Mouse (Mus musculus): ENCODE data around the gene Hspg2. TPM values are rescaled to one million over a fixed set of nuclear protein-coding genes. Genes with fewer than 3 reads are reported as not detected.

Hspg2 gene
- polyA plus RNA-seq, 1 experiment from 2014 or later = 3.4 TPM

DNA sequence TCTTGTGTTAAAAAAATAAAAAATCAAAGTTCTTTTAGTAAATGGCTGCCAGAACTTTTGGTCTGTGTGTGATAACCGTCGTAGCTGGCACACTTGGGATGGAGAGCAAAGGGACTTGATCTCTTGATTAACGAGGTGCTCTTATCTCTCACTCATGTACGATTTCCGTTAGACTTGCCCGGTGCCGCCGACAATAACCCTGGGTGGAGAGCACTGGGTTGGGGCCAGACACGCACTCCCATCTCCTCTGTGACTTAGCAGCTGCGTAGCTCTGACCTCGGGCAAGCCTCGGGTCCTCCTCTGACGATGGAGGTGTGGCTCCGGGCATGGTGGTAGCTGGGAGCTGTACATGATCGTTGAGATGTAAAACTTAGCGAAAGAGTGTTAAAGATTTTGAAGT is 15.3 kb downstream of the Hspg2 start:
- Histone ChIP-seq H3K4me1 (ENCODE audit: control insufficient read depth, insufficient read depth, low read length) (peaks cover 8% of the 10 kb centered on the region; the same call in 1 of the 2 replicates), H3K27ac (ENCODE audit: low read length) (no peak overlapping the region), H3K4me2 (ENCODE audit: low read length) (no peak overlapping the region), H3K27me3 (ENCODE audit: control insufficient read depth, insufficient read depth, low read depth, low read length) (no peaks in the 10 kb centered on the region), H3K4me3 (ENCODE audit: low read depth, low read length) (no peak overlapping the region), H3K9ac (ENCODE audit: low read depth, low read length) (no peak overlapping the region), H3K9me3 (replicated peaks; ENCODE audit: control insufficient read depth, low read length, poor library complexity, severe bottlenecking) (no peaks in the 10 kb centered on the region), H3K36me3 (ENCODE audit: control insufficient read depth, insufficient read depth, low read length) (no peaks in the 10 kb centered on the region)
- ATAC-seq = no peak
- WGBS = 73% methylated on average over 16 of the region's 16 CpGs

- H3K4me1 ChIP-seq (ENCODE audit: control insufficient read depth, insufficient read depth, low read length) = peaks cover 11% of the 10 kb centered on the region; the same call in 1 of the 2 replicates
Measured at GRCm38 (mm10) chr4:137484586-137484985, 16.0 kb downstream of the Hspg2 start.

DNA sequence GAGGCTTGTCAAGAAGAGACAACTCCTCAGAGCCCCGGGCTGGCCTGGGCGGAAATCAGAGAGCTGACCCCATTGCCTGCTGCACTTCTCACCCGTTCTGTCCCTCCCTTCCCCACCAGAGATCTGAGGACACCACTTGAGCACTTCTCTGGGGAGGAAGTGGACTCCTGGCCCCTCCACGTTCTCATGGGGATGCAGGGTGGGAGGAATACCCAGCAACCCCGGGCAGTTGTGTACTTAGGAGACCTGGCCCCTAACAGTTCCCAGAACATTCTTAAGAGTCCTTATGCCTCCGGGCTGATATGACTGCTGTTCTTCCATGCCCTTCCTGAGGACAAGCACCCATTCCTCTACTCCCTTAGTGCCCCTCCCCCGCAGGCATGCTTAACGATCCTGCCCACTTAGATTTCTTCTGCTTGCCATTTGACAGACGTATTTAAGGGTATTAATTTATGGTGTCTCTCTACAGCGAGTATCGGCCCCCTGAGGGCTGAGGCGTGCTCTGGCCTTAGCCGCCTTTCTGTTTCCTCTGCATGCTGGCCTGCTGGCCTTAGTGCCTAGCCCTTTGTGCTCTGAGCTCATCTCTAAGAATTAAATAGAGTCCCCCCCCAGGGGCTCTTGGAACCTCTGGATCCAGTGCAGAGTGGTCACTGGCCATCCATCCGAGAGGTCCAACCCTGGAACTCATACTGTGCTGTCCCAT is 16.8 kb downstream of the Hspg2 start:
- Histone ChIP-seq H3K9ac (ENCODE audit: low read depth, low read length) (no peak overlapping the region), H3K4me1 (ENCODE audit: control insufficient read depth, insufficient read depth, low read length) (peaks cover 9% of the 10 kb centered on the region; the same call in 1 of the 2 replicates), H3K9me3 (replicated peaks; ENCODE audit: control insufficient read depth, low read length, poor library complexity, severe bottlenecking) (no peaks in the 10 kb centered on the region), H3K27me3 (ENCODE audit: control insufficient read depth, insufficient read depth, low read depth, low read length) (no peaks in the 10 kb centered on the region), H3K4me2 (ENCODE audit: low read length) (no peak overlapping the region), H3K36me3 (ENCODE audit: control insufficient read depth, insufficient read depth, low read length) (no peaks in the 10 kb centered on the region), H3K4me3 (ENCODE audit: low read depth, low read length) (no peak overlapping the region), H3K27ac (ENCODE audit: low read length) (no peak overlapping the region)
- ATAC-seq = no peak
- WGBS = 52% methylated on average over 14 of the region's 14 CpGs

More at GRCm38 (mm10) chr4:137484586-137484985, 16.0 kb downstream of the Hspg2 start:
- H3K4me2 ChIP-seq (ENCODE audit: low read length) = no peak overlapping the region
- no peaks in the 10 kb centered on the region for H3K36me3 ChIP-seq (ENCODE audit: control insufficient read depth, insufficient read depth, low read length)
- no peak overlapping the region for H3K4me3 ChIP-seq (ENCODE audit: low read depth, low read length)
- H3K9ac ChIP-seq (ENCODE audit: low read depth, low read length) = no peak overlapping the region
- ATAC-seq = no peak; the same call in 1 of the 2 replicates
- no peaks in the 10 kb centered on the region for H3K27me3 ChIP-seq (ENCODE audit: control insufficient read depth, insufficient read depth, low read depth, low read length)
- no peaks in the 10 kb centered on the region for H3K9me3 ChIP-seq (replicated peaks; ENCODE audit: control insufficient read depth, low read length, poor library complexity, severe bottlenecking)
- no peak overlapping the region for H3K27ac ChIP-seq (ENCODE audit: low read length)
- WGBS = 67% methylated on average over 7 of the region's 7 CpGs

GRCm38 (mm10) chr4:137486081-137487014 is 17.8 kb downstream of the Hspg2 start:
- 42% methylated on average over 20 of the region's 20 CpGs for WGBS
- Histone ChIP-seq H3K9ac (ENCODE audit: low read depth, low read length) (no peak overlapping the region), H3K4me1 (ENCODE audit: control insufficient read depth, insufficient read depth, low read length) (peaks cover 9% of the 10 kb centered on the region; the same call in 1 of the 2 replicates)

DNA sequence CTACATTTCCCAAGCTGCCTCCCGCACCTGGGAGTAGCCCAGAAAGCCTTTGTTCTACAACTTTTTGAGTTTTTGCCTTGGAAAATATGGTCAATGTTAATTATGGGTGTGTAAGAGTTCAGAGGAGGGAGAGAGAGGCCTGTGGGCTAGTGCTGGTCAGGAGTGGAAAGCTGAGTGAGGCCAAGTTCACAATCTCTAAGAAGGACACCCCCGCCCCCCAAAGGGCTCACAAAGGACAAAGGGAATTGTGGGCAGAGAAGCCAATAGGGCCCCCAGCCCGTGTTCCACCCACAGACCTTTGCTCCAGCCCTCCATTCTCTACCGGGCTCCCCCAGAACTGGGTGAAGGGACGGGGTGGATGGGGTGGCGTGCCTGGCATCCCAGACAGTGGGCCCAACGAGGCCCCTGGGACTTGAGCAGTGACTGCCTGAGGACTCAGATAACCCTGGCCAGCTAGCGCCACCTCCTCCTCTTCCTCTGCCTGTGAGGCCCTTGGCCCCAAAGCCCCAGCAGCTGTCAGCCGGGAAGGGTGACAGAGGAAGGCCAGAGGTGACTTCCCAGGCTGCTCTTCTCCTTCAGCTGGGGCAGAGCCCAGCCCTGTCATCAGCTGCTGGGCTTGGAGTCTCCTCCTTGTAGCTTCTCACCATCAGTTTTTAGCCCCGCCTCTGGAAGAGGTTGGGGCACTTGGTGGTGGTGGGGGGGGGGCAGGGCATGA is 18.9 kb downstream of the Hspg2 start:
- Histone ChIP-seq H3K9me3 (replicated peaks; ENCODE audit: control insufficient read depth, low read length, poor library complexity, severe bottlenecking) (no peaks in the 10 kb centered on the region), H3K4me2 (ENCODE audit: low read length) (no peak overlapping the region), H3K4me1 (ENCODE audit: control insufficient read depth, insufficient read depth, low read length) (peaks cover 9% of the 10 kb centered on the region; the same call in 1 of the 2 replicates), H3K4me3 (ENCODE audit: low read depth, low read length) (no peak overlapping the region), H3K27me3 (ENCODE audit: control insufficient read depth, insufficient read depth, low read depth, low read length) (no peaks in the 10 kb centered on the region), H3K36me3 (ENCODE audit: control insufficient read depth, insufficient read depth, low read length) (no peaks in the 10 kb centered on the region), H3K9ac (ENCODE audit: low read depth, low read length) (no peak overlapping the region), H3K27ac (ENCODE audit: low read length) (no peak overlapping the region; the same call in 1 of the 2 replicates)
- whole genome bisulfite sequencing = 50% methylated on average over 9 of the region's 10 CpGs
- ATAC-seq = no peak

More at GRCm38 (mm10) chr4:137486081-137487014, 17.8 kb downstream of the Hspg2 start:
- no peaks in the 10 kb centered on the region for H3K36me3 ChIP-seq (ENCODE audit: control insufficient read depth, insufficient read depth, low read length)
- no peak overlapping the region for H3K27ac ChIP-seq (ENCODE audit: low read length)
- H3K9me3 ChIP-seq (replicated peaks; ENCODE audit: control insufficient read depth, low read length, poor library complexity, severe bottlenecking) = no peaks in the 10 kb centered on the region
- no peak overlapping the region for H3K4me2 ChIP-seq (ENCODE audit: low read length)
- H3K27me3 ChIP-seq (ENCODE audit: control insufficient read depth, insufficient read depth, low read depth, low read length) = no peaks in the 10 kb centered on the region
- no peak overlapping the region for H3K4me3 ChIP-seq (ENCODE audit: low read depth, low read length)
- ATAC-seq = no peak

GRCm38 (mm10) chr4:137488038-137488437 is 19.5 kb downstream of the Hspg2 start:
- Histone ChIP-seq H3K9ac (ENCODE audit: low read depth, low read length) (no peak overlapping the region), H3K4me3 (ENCODE audit: low read depth, low read length) (no peak overlapping the region), H3K27ac (ENCODE audit: low read length) (no peak overlapping the region), H3K27me3 (ENCODE audit: control insufficient read depth, insufficient read depth, low read depth, low read length) (no peaks in the 10 kb centered on the region), H3K4me1 (ENCODE audit: control insufficient read depth, insufficient read depth, low read length) (peaks cover 9% of the 10 kb centered on the region; the same call in 1 of the 2 replicates), H3K9me3 (replicated peaks; ENCODE audit: control insufficient read depth, low read length, poor library complexity, severe bottlenecking) (no peaks in the 10 kb centered on the region), H3K36me3 (ENCODE audit: control insufficient read depth, insufficient read depth, low read length) (no peaks in the 10 kb centered on the region), H3K4me2 (ENCODE audit: low read length) (no peak overlapping the region)
- ATAC-seq = no peak
- WGBS = 38% methylated on average over 11 of the region's 11 CpGs

GRCm38 (mm10) chr4:137488571-137489303 is 20.2 kb downstream of the Hspg2 start:
- H3K9me3 ChIP-seq (replicated peaks; ENCODE audit: control insufficient read depth, low read length, poor library complexity, severe bottlenecking) = no peaks in the 10 kb centered on the region
- ATAC-seq = no peak
- 12% methylated on average over 12 of the region's 12 CpGs for WGBS
- H3K9ac ChIP-seq (ENCODE audit: low read depth, low read length) = no peak overlapping the region
- no peaks in the 10 kb centered on the region for H3K36me3 ChIP-seq (ENCODE audit: control insufficient read depth, insufficient read depth, low read length)
- H3K4me3 ChIP-seq (ENCODE audit: low read depth, low read length) = no peak overlapping the region
- H3K4me2 ChIP-seq (ENCODE audit: low read length) = no peak overlapping the region
- no peaks in the 10 kb centered on the region for H3K27me3 ChIP-seq (ENCODE audit: control insufficient read depth, insufficient read depth, low read depth, low read length)
- H3K27ac ChIP-seq (ENCODE audit: low read length) = no peak overlapping the region
- peaks cover 9% of the 10 kb centered on the region; the same call in 1 of the 2 replicates for H3K4me1 ChIP-seq (ENCODE audit: control insufficient read depth, insufficient read depth, low read length)

DNA sequence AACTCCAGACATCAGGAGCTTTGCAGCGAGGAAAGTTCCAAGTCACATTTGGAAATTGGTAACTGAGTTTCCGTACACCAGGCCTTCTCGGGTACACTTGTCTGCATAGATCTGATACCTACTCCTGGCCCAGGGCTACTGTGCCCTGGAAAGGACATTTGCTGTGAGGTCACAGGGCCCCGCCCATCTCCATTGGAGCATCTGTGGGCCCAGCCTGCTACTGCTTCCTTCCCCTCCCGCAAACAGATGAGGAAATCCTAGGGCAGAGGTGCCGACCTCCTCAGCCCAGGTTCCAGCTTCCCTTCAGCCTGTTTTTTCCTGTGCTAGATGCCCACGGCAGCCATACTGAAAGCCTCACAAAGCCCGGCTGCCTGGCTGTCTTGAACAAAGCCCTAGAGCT is 21.4 kb downstream of the Hspg2 start:
- Histone ChIP-seq H3K27me3 (ENCODE audit: control insufficient read depth, insufficient read depth, low read depth, low read length) (no peaks in the 10 kb centered on the region), H3K4me3 (ENCODE audit: low read depth, low read length) (no peak overlapping the region), H3K9ac (ENCODE audit: low read depth, low read length) (no peak overlapping the region), H3K4me1 (ENCODE audit: control insufficient read depth, insufficient read depth, low read length) (peaks cover 9% of the 10 kb centered on the region; the same call in 1 of the 2 replicates), H3K4me2 (ENCODE audit: low read length) (no peak overlapping the region), H3K9me3 (replicated peaks; ENCODE audit: control insufficient read depth, low read length, poor library complexity, severe bottlenecking) (no peaks in the 10 kb centered on the region), H3K27ac (ENCODE audit: low read length) (no peak overlapping the region), H3K36me3 (ENCODE audit: control insufficient read depth, insufficient read depth, low read length) (no peaks in the 10 kb centered on the region)
- ATAC-seq = no peak
- 58% methylated on average over 8 of the region's 8 CpGs for WGBS

Measured in midbrain, embryonic 16.5 days (tissue).